Mouse (Mus musculus): ENCODE measurements around the gene Cacna1h. TPM values are rescaled to one million over a fixed set of nuclear protein-coding genes. Genes with fewer than 3 reads are reported as not detected.

Cacna1h gene
- polyA plus RNA-seq (2016; fragmentation: Nextera tagmentation; extraction: Ambion mirVana): 1.2 and 1.6 TPM in 2 replicates

DNA sequence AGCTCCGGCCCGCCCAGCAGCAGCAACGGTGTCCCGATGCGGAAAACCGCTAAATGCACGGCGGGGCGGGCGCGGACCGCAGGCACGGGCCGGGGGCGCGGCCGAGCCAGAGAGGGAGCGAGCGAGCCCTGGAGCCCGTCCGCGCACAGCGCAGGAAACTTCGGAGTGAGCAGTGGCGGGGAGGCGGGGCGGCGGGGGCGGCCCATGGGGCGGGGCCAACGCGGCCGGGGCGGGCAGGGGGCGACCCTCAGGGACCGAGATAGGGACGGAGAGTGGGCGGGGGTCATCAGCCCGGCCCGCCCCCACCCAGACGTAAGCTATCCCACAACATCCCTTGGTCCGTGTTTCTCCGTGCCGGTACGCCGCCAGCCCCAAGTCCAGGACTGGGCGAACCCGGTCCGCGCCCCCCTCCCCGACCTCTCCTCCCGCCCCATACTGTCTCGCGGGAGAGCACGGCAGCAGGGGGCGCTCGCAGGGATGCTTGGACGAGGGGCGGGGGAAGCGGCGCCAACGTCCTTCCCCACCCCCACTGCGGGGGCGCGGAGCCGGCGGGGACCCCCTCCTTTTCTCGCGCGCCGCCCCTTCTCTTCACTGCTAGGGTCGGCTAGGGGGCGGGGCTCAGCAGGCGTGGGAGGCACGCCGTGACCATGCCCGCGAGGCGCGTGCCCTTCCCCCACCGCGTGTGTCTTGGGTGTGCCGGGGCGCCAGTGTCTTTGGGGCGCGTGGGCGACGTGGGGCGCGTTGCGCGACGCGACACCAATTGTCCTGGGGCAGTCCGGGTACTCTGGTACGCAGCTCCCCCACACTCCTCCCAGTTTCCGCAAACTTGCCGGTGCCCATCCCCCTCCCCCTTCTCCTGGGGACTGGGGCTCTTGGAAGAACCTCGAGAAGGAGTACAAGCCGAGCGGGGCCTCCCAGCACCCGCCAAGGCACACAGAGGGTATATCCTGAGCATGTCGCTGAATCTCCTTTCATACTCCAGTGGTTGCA is at the start of gene Cacna1h:
Cacna1h (minus strand) TSS at position 167 of the 990 bp plus-strand sequence.
- peak within 1 kb of the TSS; percentile 54 for H3K9ac ChIP-seq
- peak within 1 kb of the TSS; percentile 67 for H3K4me2 ChIP-seq
- peak within 1 kb of the TSS; percentile 58 for H3K4me3 ChIP-seq
- H3K27ac ChIP-seq: peak within 1 kb of the TSS; percentile 16; the same call in 1 of the 2 replicates
- ATAC-seq: peak; percentile 69
- peaks cover 84% of the 10 kb centered on the region for H3K27me3 ChIP-seq (replicated peaks)
- H3K9me3 ChIP-seq (replicated peaks): no peaks in the 10 kb centered on the region
- H3K36me3 ChIP-seq: no peaks in the 10 kb centered on the region
- H3K4me1 ChIP-seq: peaks cover 13% of the 10 kb centered on the region
- WGBS (ENCODE audit: insufficient replicate concordance): under 1% methylated on average over 75 of the region's 103 CpGs

DNA sequence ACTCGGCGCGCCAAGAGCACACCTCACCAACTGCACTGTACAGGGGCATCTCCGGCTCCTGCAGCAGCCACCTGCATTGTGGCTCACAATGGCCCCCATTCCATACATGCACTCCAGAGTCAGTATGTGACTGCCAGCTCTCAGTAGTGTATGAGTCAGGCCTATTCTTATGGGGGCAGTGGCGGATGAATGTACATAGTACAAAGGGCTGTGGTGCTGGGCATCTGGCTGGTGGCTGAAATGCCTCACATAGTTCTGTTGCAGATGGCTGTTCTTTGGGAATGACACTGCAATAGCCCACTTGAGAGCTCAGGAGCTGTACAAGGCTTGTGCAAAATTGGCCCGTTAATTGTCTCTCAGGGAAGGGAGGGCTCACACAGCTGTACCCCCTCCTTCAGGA is 48.5 kb upstream of the Cacna1h start:
- ATAC-seq: no peak
- H3K4me2 ChIP-seq: no peak overlapping the region
- H3K4me1 ChIP-seq: no peaks in the 10 kb centered on the region
- H3K9me3 ChIP-seq (replicated peaks): no peaks in the 10 kb centered on the region
- H3K27me3 ChIP-seq (replicated peaks): peaks cover 48% of the 10 kb centered on the region
- H3K9ac ChIP-seq: no peak overlapping the region
- 72% methylated on average over 6 of the region's 6 CpGs for WGBS (ENCODE audit: insufficient replicate concordance)
- no peak overlapping the region for H3K27ac ChIP-seq
- no peaks in the 10 kb centered on the region for H3K36me3 ChIP-seq
- no peak overlapping the region for H3K4me3 ChIP-seq

DNA sequence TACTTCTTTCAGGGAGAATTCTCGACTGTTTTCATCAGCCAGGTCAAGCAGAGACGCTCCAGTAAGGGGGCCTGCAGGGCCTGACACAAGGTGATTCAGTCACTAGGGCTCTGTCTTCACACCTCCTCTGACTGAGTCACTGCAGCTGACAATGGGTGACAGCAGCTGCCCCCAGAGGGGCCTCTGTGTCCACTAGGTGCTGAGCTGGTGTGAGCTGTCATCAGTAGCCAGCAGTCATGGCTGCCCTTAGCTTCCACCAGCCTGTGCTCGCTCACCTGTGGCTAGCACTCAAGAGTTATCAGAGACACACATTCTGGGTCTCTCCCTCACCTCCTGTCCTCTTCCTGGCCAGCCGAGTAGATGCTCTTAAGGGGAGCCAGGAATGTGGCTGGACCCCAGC is 47.2 kb upstream of the Cacna1h start:
- H3K4me2 ChIP-seq: no peak overlapping the region
- no peaks in the 10 kb centered on the region for H3K36me3 ChIP-seq
- H3K9ac ChIP-seq: no peak overlapping the region
- no peak overlapping the region for H3K4me3 ChIP-seq
- H3K27ac ChIP-seq: no peak overlapping the region
- peaks cover 56% of the 10 kb centered on the region for H3K27me3 ChIP-seq (replicated peaks)
- 29% methylated on average over 4 of the region's 4 CpGs for WGBS (ENCODE audit: insufficient replicate concordance)
- ATAC-seq: no peak
- H3K4me1 ChIP-seq: no peaks in the 10 kb centered on the region
- no peaks in the 10 kb centered on the region for H3K9me3 ChIP-seq (replicated peaks)

DNA sequence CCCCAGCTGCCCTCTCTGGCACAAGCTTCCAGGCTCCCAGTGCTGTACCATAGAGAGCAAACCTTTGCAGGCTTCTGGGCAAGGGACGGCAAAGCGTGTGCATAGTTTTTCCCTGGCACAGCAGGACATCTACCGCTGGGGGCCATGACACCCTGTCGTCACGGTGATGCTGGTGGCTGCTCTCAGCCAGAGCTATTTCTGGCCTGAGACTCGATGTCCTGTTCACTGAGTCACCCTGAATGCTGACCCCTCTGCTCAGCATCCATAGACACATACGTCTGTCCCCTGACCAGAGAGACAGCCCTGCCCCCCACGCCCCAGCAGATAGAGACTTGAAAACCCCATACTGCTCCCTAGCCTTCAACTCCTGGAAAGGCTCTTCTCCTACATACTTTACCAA is 46.6 kb upstream of the Cacna1h start:
- Histone ChIP-seq H3K36me3 (no peaks in the 10 kb centered on the region), H3K4me1 (no peaks in the 10 kb centered on the region), H3K27me3 (replicated peaks) (peaks cover 60% of the 10 kb centered on the region), H3K4me3 (no peak overlapping the region), H3K9ac (no peak overlapping the region), H3K4me2 (no peak overlapping the region), H3K9me3 (replicated peaks) (no peaks in the 10 kb centered on the region), H3K27ac (no peak overlapping the region)
- 50% methylated on average over 8 of the region's 8 CpGs for WGBS (ENCODE audit: insufficient replicate concordance)
- ATAC-seq: no peak

DNA sequence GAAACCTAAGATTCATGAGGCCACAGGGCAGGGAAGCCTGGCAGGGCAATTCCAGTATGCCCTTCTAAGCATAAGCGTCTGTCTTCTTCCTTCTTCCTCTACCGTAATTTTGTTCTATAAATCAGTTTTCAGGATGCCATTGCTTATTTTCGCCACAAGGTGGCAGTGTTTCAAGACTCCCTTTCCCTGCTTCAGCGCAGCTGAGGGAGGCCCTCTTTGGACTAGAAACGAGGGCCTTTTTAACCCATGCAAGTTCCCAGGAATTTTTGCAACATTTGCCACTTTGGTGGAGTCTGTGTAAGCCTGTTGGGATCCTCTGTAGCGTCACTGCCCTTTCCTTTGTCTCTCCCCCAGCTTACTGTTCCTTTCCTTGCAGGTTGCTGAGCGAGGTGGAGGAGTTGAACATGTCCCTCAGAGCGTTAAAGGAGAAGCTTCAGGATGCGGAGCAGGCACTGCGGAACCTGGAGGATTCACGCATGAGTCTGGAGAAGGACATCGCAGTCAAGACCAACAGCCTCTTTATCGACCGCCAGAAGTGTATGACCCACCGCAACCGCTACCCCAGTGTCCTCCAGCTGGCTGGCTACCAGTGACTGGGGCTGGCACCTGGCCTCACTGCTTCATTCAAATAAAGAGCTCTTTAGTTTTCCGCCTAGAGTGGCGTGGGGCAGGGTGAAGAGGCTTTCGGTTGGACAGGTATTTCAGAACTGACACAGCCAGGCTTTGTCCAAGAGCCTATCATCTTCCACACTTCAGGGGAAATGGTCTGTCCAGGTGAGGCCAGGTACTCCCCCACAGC is 42.6 kb upstream of the Cacna1h start:
- peaks cover 11% of the 10 kb centered on the region; the same call in 1 of the 2 replicates for H3K4me1 ChIP-seq
- 35% methylated on average over 19 of the region's 19 CpGs for WGBS (ENCODE audit: insufficient replicate concordance)
- H3K4me2 ChIP-seq: no peak overlapping the region
- no peak overlapping the region for H3K27ac ChIP-seq
- no peak for ATAC-seq
- no peak overlapping the region for H3K4me3 ChIP-seq
- peaks cover 81% of the 10 kb centered on the region for H3K27me3 ChIP-seq (replicated peaks)
- H3K36me3 ChIP-seq: no peaks in the 10 kb centered on the region
- no peak overlapping the region for H3K9ac ChIP-seq
- no peaks in the 10 kb centered on the region for H3K9me3 ChIP-seq (replicated peaks)

DNA sequence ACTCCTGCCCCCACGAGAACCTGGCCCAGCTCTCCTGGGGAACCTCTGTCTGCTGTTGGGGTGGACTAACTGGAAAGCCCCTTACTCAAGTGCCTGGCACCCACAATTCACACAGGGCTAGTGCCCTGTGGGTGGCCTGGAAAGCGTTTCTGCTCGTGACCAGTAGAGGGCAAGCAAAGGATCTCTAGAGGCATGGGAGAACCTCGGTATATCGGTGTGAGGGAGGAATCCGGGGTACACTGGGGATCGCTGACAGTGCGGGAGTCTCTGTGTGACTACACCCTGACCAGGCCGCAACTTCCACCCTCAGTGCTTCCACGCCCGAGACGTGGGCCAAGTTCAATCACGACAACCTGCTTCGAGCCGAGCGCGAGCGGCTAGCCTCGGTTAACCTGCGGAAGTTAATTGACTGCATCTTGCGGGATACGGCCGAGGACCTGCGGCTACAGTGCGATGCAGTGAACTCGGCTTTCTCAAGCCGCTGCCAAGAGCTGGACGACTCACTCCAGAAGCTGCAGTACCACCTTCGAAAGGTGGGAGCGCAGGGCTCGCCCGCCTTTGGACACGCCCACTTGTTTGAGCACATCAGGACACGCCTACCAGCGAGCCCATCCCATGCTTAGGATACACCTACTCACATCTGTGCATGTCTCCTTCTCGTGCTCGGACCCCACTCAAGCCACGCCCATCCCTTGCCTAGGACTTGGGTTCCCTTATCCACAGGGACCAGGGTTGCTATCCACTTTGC is 40.9 kb upstream of the Cacna1h start:
- Histone ChIP-seq H3K4me3 (peak overlapping the region; percentile 44), H3K36me3 (no peaks in the 10 kb centered on the region), H3K4me1 (peaks cover 11% of the 10 kb centered on the region; the same call in 1 of the 2 replicates), H3K9me3 (replicated peaks) (no peaks in the 10 kb centered on the region), H3K27me3 (replicated peaks) (peaks cover 80% of the 10 kb centered on the region), H3K9ac (no peak overlapping the region), H3K4me2 (peak overlapping the region; percentile 72), H3K27ac (no peak overlapping the region)
- ATAC-seq: peak; percentile 46; the same call in 1 of the 2 replicates
- 3% methylated on average over 38 of the region's 38 CpGs for WGBS (ENCODE audit: insufficient replicate concordance)

DNA sequence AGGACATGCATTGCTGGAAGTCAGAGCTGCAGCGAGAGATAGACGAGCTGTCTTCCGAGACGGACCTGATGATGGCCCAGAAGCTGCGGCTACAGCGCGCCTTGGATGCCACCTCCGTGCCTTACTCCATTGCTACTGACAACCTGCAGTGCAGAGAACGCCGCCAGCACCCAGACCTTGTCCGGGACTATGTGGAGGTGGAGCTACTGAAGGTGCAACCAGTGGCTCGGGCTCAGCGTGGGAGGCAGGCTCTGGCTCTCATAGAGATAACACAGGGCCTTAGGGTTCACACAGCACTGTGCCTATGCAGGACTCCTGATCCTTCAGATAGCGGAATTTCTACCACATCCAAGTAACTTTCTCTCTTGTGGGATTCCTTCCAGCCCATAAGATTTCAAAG is 38.5 kb upstream of the Cacna1h start:
- no peak overlapping the region for H3K4me3 ChIP-seq
- ATAC-seq: no peak

DNA sequence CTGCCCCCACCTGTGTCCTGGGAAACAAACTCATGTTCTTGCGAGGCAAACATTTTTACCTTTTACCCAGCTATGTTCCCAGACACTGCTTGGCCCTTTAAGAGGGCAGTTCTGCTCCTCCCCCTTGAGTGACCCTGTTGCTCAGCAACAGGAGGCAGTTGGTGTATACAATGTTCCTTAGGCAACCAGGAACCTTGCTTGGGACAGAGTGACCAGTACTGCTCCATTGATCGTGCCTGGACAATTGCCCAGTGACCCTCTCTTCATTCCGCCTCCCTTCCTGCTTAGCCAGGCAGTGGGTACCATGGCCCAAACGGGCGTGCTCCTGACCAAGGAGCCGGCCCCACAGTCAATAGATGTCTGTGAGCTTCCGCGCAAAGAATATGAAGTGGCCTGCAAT is 37.8 kb upstream of the Cacna1h start:
- Histone ChIP-seq H3K27ac (no peak overlapping the region), H3K9ac (no peak overlapping the region), H3K27me3 (replicated peaks) (peaks cover 62% of the 10 kb centered on the region), H3K9me3 (replicated peaks) (no peaks in the 10 kb centered on the region), H3K36me3 (no peaks in the 10 kb centered on the region), H3K4me1 (peaks cover 11% of the 10 kb centered on the region; the same call in 1 of the 2 replicates), H3K4me3 (no peak overlapping the region), H3K4me2 (peak overlapping the region; percentile 32)
- WGBS (ENCODE audit: insufficient replicate concordance): 41% methylated on average over 8 of the region's 8 CpGs
- ATAC-seq: peak; percentile 49; the same call in 1 of the 2 replicates

More for the DNA sequence above, 38.5 kb upstream of the Cacna1h start:
- Histone ChIP-seq H3K27ac (no peak overlapping the region), H3K4me2 (peak overlapping the region; percentile 32), H3K4me1 (peaks cover 11% of the 10 kb centered on the region; the same call in 1 of the 2 replicates), H3K9me3 (replicated peaks) (no peaks in the 10 kb centered on the region), H3K36me3 (no peaks in the 10 kb centered on the region), H3K9ac (no peak overlapping the region), H3K27me3 (replicated peaks) (peaks cover 68% of the 10 kb centered on the region)
- WGBS (ENCODE audit: insufficient replicate concordance): 33% methylated on average over 14 of the region's 14 CpGs

DNA sequence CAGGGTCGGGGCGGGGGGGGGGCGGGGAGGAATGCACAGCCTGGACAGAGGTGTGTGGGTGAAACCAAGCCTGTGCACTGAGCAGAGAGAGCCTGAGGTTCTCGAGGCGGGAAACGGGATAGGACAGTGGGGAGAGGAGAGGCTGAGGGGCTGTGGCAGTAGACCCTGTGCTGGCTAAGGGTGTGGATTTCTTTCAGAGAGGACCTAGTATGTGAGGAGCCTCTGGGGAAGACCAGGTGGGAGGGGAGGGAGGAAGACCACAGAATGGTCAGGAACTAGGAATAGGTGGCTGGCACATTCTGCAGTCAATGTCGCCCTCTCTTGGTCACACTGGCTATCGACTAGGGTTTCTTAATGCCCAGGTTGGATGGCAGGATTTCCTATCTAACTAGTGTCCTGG is 36.2 kb upstream of the Cacna1h start:
- ATAC-seq: no peak
- Histone ChIP-seq H3K9me3 (replicated peaks) (no peaks in the 10 kb centered on the region), H3K27ac (no peak overlapping the region), H3K27me3 (replicated peaks) (peaks cover 48% of the 10 kb centered on the region), H3K4me2 (no peak overlapping the region), H3K36me3 (no peaks in the 10 kb centered on the region), H3K4me3 (no peak overlapping the region), H3K9ac (no peak overlapping the region), H3K4me1 (peaks cover 7% of the 10 kb centered on the region; the same call in 1 of the 2 replicates)
- WGBS (ENCODE audit: insufficient replicate concordance): 20% methylated on average over 7 of the region's 8 CpGs

DNA sequence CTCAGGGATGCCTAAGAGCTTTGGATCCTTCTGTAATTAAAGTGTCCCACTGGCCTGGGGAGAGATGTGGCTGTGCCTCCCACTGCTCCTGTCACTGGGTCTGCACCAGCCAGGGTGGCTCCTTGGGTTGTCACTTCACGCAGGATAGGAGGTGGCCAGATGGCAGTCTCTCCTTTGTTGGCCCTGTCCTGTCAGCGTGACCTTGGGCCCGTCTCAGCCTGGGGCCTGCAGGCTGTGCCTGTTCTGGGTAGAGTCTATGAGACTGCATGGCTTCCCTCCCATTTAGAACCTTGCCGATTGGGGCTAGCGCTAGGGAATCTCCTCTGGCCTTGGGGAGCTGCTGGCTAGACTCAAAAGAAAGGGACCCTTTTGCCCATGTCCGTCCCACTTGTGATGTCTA is 34.7 kb upstream of the Cacna1h start:
- no peak overlapping the region for H3K9ac ChIP-seq
- H3K4me1 ChIP-seq: no peaks in the 10 kb centered on the region
- no peak overlapping the region for H3K4me3 ChIP-seq
- no peak for ATAC-seq
- no peaks in the 10 kb centered on the region for H3K9me3 ChIP-seq (replicated peaks)
- no peak overlapping the region for H3K4me2 ChIP-seq
- 53% methylated on average over 6 of the region's 6 CpGs for WGBS (ENCODE audit: insufficient replicate concordance)
- peaks cover 34% of the 10 kb centered on the region for H3K27me3 ChIP-seq (replicated peaks)
- no peak overlapping the region for H3K27ac ChIP-seq
- no peaks in the 10 kb centered on the region for H3K36me3 ChIP-seq

DNA sequence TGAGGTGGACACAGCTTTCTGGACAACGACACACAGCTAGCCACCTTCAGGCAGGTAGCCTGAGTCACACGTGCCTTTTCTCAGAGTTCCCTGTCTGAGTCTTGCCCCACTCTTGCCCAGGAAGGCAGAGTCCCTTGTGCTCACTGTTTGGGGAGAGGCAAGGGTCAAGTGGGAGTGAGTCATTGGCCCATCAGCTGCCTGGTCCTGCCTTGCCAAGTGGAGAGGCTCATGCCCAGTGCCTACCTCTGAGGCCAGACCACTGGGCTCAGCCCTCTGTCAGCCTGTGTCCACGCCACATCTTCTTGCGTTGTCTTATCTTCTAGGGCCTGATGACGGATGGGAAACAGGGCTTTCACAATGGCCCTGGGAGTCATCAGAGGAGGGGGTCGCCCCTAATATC is 34.2 kb upstream of the Cacna1h start:
- H3K9me3 ChIP-seq (replicated peaks): no peaks in the 10 kb centered on the region
- H3K4me1 ChIP-seq: 0 out of 2 replicates have a peak, but pooled peaks cover 1% of the 10 kb centered on the region
- H3K27ac ChIP-seq: no peak overlapping the region
- H3K4me3 ChIP-seq: no peak overlapping the region
- peaks cover 31% of the 10 kb centered on the region for H3K27me3 ChIP-seq (replicated peaks)
- ATAC-seq: no peak
- no peak overlapping the region for H3K4me2 ChIP-seq
- H3K36me3 ChIP-seq: no peaks in the 10 kb centered on the region
- 36% methylated on average over 6 of the region's 6 CpGs for WGBS (ENCODE audit: insufficient replicate concordance)
- no peak overlapping the region for H3K9ac ChIP-seq
